Mouse (Mus musculus) CH12.LX (cell line): Measurements from ENCODE around the gene Vps37c. TPM values are rescaled to one million over a fixed set of nuclear protein-coding genes. Genes with fewer than 3 reads are reported as not detected.

Experiments
- DNase-seq: peaks from one replicate; pipeline ENCODE4 v3.0.0-alpha.2; 2013; ENCODE audit errors: extremely low read depth
- H3K27ac ChIP-seq: 2 replicates; pipeline ENCODE4 v1.5.1; 2012; ENCODE audit warnings: low read depth, mild to moderate bottlenecking, control low read depth, moderate library complexity; ENCODE audit not compliant: insufficient read depth
- H3K27me3 ChIP-seq: replicated peaks from 2 replicates; pipeline ENCODE3; 2012; ENCODE audit warnings: inconsistent platforms
- H3K36me3 ChIP-seq, 2 experiments: replicated peaks in 1 of 2; 2 replicates each; pipeline versions ENCODE3 to v1.6.1; 2012; ENCODE audit warnings: inconsistent platforms in 1 of 2, low read length in 1 of 2, mild to moderate bottlenecking in 1 of 2, mixed read lengths in 1 of 2, moderate library complexity in 1 of 2; ENCODE audit not compliant: control insufficient read depth in 1 of 2, insufficient read depth in 1 of 2
- H3K4me1 ChIP-seq, 2 experiments: 2 replicates each; pipeline ENCODE4 v1.6.1; 2012; ENCODE audit warnings: inconsistent platforms in 1 of 2, moderate library complexity in 1 of 2; ENCODE audit not compliant: insufficient read depth in 2 of 2, control insufficient read depth in 1 of 2
- H3K4me2 ChIP-seq: 2 replicates; pipeline ENCODE4 v1.6.1; 2012; ENCODE audit warnings: low read depth, mild to moderate bottlenecking, control low read depth; ENCODE audit not compliant: poor library complexity, insufficient read depth, severe bottlenecking
- H3K4me3 ChIP-seq, 3 experiments: fragments of 150-350 bp in 1 of 3; sonication (generic) in 1 of 3; replicated peaks in 1 of 3; 2 replicates each; pipeline versions ENCODE3 to v1.5.1; 2011 to 2012; ENCODE audit warnings: low read depth in 2 of 3, low read length in 2 of 3, mild to moderate bottlenecking in 2 of 3, moderate library complexity in 2 of 3, control low read depth in 1 of 3, improper control_type of control experiment in 1 of 3, inconsistent platforms in 1 of 3, mixed read lengths in 1 of 3; ENCODE audit not compliant: poor library complexity in 1 of 3
- H3K79me2 ChIP-seq: replicated peaks from 2 replicates; pipeline ENCODE4 v1.6.1; 2012; ENCODE audit warnings: mild to moderate bottlenecking, moderate library complexity; ENCODE audit not compliant: control insufficient read depth, poor library complexity, insufficient read depth, severe bottlenecking; ENCODE audit errors: extremely low read depth
- H3K9ac ChIP-seq: 2 replicates; pipeline ENCODE4 v1.6.1; 2012; ENCODE audit warnings: low read depth, mild to moderate bottlenecking, control low read depth, moderate library complexity; ENCODE audit not compliant: insufficient read depth
- H3K9me3 ChIP-seq: replicated peaks from 2 replicates; pipeline ENCODE3; 2012; ENCODE audit warnings: low read length, inconsistent platforms, mixed read lengths
- BHLHE40 ChIP-seq: IDR thresholded peaks from 2 replicates; pipeline ENCODE4 v1.6.1; 2011; ENCODE audit warnings: mild to moderate bottlenecking, low read depth, low read length, improper control_type of control experiment
- CHD1 ChIP-seq: IDR thresholded peaks from 2 replicates; pipeline ENCODE4 v1.6.1; 2012; ENCODE audit warnings: low read depth, low read length, improper control_type of control experiment, inconsistent platforms
- CTCF ChIP-seq, 2 experiments: IDR thresholded peaks in 1 of 2; conservative IDR thresholded peaks in 1 of 2; 2 replicates each; pipeline ENCODE4 v1.5.1; 2011 to 2012; ENCODE audit warnings: low read depth in 2 of 2, low read length in 2 of 2, improper control_type of control experiment in 1 of 2, inconsistent platforms in 1 of 2, mild to moderate bottlenecking in 1 of 2, moderate library complexity in 1 of 2
- E2F4 ChIP-seq: IDR thresholded peaks from 2 replicates; pipeline ENCODE4 v1.6.1; 2011; ENCODE audit warnings: low read depth, low read length, improper control_type of control experiment; ENCODE audit not compliant: insufficient replicate concordance
- EP300 ChIP-seq: IDR thresholded peaks from 2 replicates; pipeline ENCODE4 v1.6.1; 2011; ENCODE audit warnings: low read length, improper control_type of control experiment
- GABPA ChIP-seq: IDR thresholded peaks from 2 replicates; pipeline ENCODE4 v1.6.1; 2012; ENCODE audit warnings: low read depth, low read length, improper control_type of control experiment, inconsistent platforms; ENCODE audit not compliant: insufficient replicate concordance
- HCFC1 ChIP-seq: IDR thresholded peaks from 2 replicates; pipeline ENCODE4 v1.6.1; 2012; ENCODE audit warnings: low read depth, mild to moderate bottlenecking, inconsistent platforms, low read length, improper control_type of control experiment
- IRF4 ChIP-seq: IDR thresholded peaks from 2 replicates; pipeline ENCODE4 v1.6.1; 2014; ENCODE audit warnings: low read depth, mild to moderate bottlenecking, inconsistent platforms, low read length, improper control_type of control experiment
- JUND ChIP-seq: conservative IDR thresholded peaks from 2 replicates; pipeline ENCODE4 v1.6.1; 2011; ENCODE audit warnings: low read depth, low read length, improper control_type of control experiment
- KAT2A ChIP-seq: IDR thresholded peaks from 2 replicates; pipeline ENCODE4 v1.6.1; 2012; ENCODE audit warnings: low read length, improper control_type of control experiment, inconsistent platforms; ENCODE audit not compliant: insufficient replicate concordance
- MAFK ChIP-seq: IDR thresholded peaks from 2 replicates; pipeline ENCODE4 v1.6.1; 2011; ENCODE audit warnings: low read length, improper control_type of control experiment; ENCODE audit not compliant: insufficient replicate concordance
- MAX ChIP-seq: IDR thresholded peaks from 2 replicates; pipeline ENCODE4 v1.6.1; 2011; ENCODE audit warnings: low read length, improper control_type of control experiment
- MXI1 ChIP-seq: IDR thresholded peaks from 2 replicates; pipeline ENCODE4 v1.6.1; 2011; ENCODE audit warnings: mild to moderate bottlenecking, low read depth, low read length, improper control_type of control experiment
- MYC ChIP-seq: IDR thresholded peaks from 2 replicates; pipeline ENCODE4 v1.6.1; 2011; ENCODE audit warnings: low read depth, mild to moderate bottlenecking, improper control_type of control experiment, low read length
- NELFE ChIP-seq: IDR thresholded peaks from 2 replicates; pipeline ENCODE4 v1.6.1; 2011; ENCODE audit warnings: low read depth, low read length, improper control_type of control experiment
- POLR2A ChIP-seq: IDR thresholded peaks from 2 replicates; pipeline ENCODE4 v1.6.1; 2011; ENCODE audit warnings: low read depth, mild to moderate bottlenecking, improper control_type of control experiment, low read length
- POLR2AphosphoS2 ChIP-seq: IDR thresholded peaks from 2 replicates; pipeline ENCODE4 v1.6.1; 2011; ENCODE audit warnings: low read depth, low read length, improper control_type of control experiment
- RAD21 ChIP-seq: IDR thresholded peaks from 2 replicates; pipeline ENCODE4 v1.6.1; 2011; ENCODE audit warnings: low read depth, mild to moderate bottlenecking, low read length, improper control_type of control experiment, moderate library complexity
- RCOR1 ChIP-seq: conservative IDR thresholded peaks from 2 replicates; pipeline ENCODE4 v1.6.1; 2012; ENCODE audit warnings: low read depth, mild to moderate bottlenecking, inconsistent platforms, low read length, improper control_type of control experiment
- SMC3 ChIP-seq: IDR thresholded peaks from 2 replicates; pipeline ENCODE4 v1.6.1; 2011; ENCODE audit warnings: low read depth, low read length, improper control_type of control experiment
- TBP ChIP-seq: conservative IDR thresholded peaks from 2 replicates; pipeline ENCODE4 v1.6.1; 2011; ENCODE audit warnings: low read depth, low read length, improper control_type of control experiment
- TCF12 ChIP-seq: IDR thresholded peaks from 2 replicates; pipeline ENCODE4 v1.6.1; 2014; ENCODE audit warnings: low read depth, mild to moderate bottlenecking, inconsistent platforms, low read length, improper control_type of control experiment
- UBTF ChIP-seq: IDR thresholded peaks from 2 replicates; pipeline ENCODE4 v1.6.1; 2012; ENCODE audit warnings: low read depth, mild to moderate bottlenecking, inconsistent platforms, low read length, improper control_type of control experiment, moderate library complexity
- USF1 ChIP-seq: IDR thresholded peaks from 2 replicates; pipeline ENCODE4 v1.6.1; 2014; ENCODE audit warnings: low read depth, mild to moderate bottlenecking, inconsistent platforms, low read length, improper control_type of control experiment
- USF2 ChIP-seq: conservative IDR thresholded peaks from 2 replicates; pipeline ENCODE4 v1.6.1; 2011; ENCODE audit warnings: low read depth, low read length, improper control_type of control experiment
- ZC3H11A ChIP-seq: IDR thresholded peaks from 2 replicates; pipeline ENCODE4 v1.6.1; 2012; ENCODE audit warnings: low read depth, mild to moderate bottlenecking, inconsistent platforms, low read length, improper control_type of control experiment
- ZKSCAN1 ChIP-seq: IDR thresholded peaks from 2 replicates; pipeline ENCODE4 v1.6.1; 2012; ENCODE audit warnings: low read depth, inconsistent platforms, low read length, improper control_type of control experiment, borderline replicate concordance
- ZMIZ1 ChIP-seq: IDR thresholded peaks from 2 replicates; pipeline ENCODE4 v1.6.1; 2012; ENCODE audit warnings: low read depth, mild to moderate bottlenecking, inconsistent platforms, low read length, improper control_type of control experiment
- ZNF384 ChIP-seq: IDR thresholded peaks from 2 replicates; pipeline ENCODE4 v1.6.1; 2012; ENCODE audit warnings: low read depth, low read length, improper control_type of control experiment, inconsistent platforms
- dilution Hi-C: fragments of 300-500 bp; cut with MboI; formaldehyde crosslinking; loops from 2 replicates; pipeline ENCODE4 v1.14.3; 2020; ENCODE audit warnings: low sequenced_read_pairs; ENCODE audit not compliant: extremely low pct_unique_long_range_greater_than_20kb, extremely low pct_ligation_motif_present
- in situ Hi-C: fragments of 300-500 bp; cut with MboI; formaldehyde crosslinking; loops from 3 replicates; pipeline ENCODE4 v1.14.3; 2019; ENCODE audit warnings: low sequenced_read_pairs, low pct_ligation_motif_present, low pct_unique_long_range_greater_than_20kb, mixed read lengths
- polyA plus RNA-seq: library from polyadenylated mRNA; unstranded; fragments of >175 nt; gene quantifications from 2 replicates; pipeline ENCODE4 v1.2.1, GENCODE M21; 2012; ENCODE audit warnings: low read depth; ENCODE audit not compliant: insufficient read length
- total RNA-seq, 2 experiments: library from RNA; depleted of rRNA; stranded (reverse); fragments of 300-350 nt in 1 of 2; fragments of >200 nt in 1 of 2; gene quantifications; 2 replicates each; pipeline ENCODE4 v1.2.3; 2012 to 2014

Gene Vps37c
- total and polyA plus RNA-seq, 3 experiments = 6.2 to 13.0 (median 9.5) TPM

DNA sequence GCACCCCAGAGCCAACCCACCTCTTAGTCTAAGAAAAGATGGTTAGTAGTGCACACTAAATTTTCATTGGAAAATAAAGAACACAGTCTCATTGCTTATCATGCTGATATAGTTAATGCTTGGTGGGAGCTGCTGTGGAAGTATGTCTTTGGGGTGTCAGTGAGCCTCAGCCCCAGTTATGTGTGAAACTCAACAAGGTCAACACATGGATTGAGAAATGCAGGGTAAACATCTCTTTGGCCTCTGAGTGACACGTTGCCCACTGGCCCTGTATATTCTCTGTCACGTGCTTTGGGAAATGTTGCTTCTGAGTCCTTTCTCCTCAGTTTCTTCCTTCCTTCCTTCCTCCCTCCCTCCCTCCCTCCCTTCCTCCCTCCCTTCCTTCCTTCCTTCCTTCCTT lies 30.1 kb upstream of the Vps37c start:
- Histone ChIP-seq H3K27me3 (no peaks in the 10 kb centered on the region), H3K79me2 (no peaks in the 10 kb centered on the region), H3K27ac (no peak overlapping the region), H3K9me3 (no peaks in the 10 kb centered on the region), H3K4me1 (peaks cover 3% of the 10 kb centered on the region in 2 experiments; a peak in 2 of 4 replicates)
- TF ChIP-seq POLR2A = no peak
- TF ChIP-seq GABPA = no peak
- TF ChIP-seq SMC3 = no peak
- TF ChIP-seq BHLHE40 = no peak
- no peak for TF ChIP-seq KAT2A
- TF ChIP-seq MXI1 = no peak
- TF ChIP-seq RCOR1 = no peak
- TF ChIP-seq ZC3H11A = no peak
- TF ChIP-seq CTCF (conservative IDR thresholded peaks at IDR 0.05 in 1 of 2, IDR thresholded peaks at IDR 0.05 in 1 of 2; ENCODE audit: low read depth in 2 of 2, low read length in 2 of 2) = no peak
- no peak for TF ChIP-seq USF2
- no peak for TF ChIP-seq TCF12
- no peak for TF ChIP-seq ZNF384
- no peak for TF ChIP-seq IRF4
- TF ChIP-seq MAFK = no peak
- no peak for TF ChIP-seq MYC
- TF ChIP-seq NELFE = no peak
- no peak for TF ChIP-seq ZMIZ1
- TF ChIP-seq ZKSCAN1 = no peak
- TF ChIP-seq HCFC1 = no peak
- TF ChIP-seq EP300 = no peak
- TF ChIP-seq, all 38 proteins: peak for 0
- Histone ChIP-seq H3K4me3 (no peak overlapping the region), H3K9ac (no peak overlapping the region), H3K36me3 (peaks cover 0 to 23% of the 10 kb centered on the region in 2 experiments), H3K4me2 (no peak overlapping the region)
- DNase-seq = no peak
- in situ Hi-C loops (no loop called here), dilution Hi-C loops (no loop called here)

DNA sequence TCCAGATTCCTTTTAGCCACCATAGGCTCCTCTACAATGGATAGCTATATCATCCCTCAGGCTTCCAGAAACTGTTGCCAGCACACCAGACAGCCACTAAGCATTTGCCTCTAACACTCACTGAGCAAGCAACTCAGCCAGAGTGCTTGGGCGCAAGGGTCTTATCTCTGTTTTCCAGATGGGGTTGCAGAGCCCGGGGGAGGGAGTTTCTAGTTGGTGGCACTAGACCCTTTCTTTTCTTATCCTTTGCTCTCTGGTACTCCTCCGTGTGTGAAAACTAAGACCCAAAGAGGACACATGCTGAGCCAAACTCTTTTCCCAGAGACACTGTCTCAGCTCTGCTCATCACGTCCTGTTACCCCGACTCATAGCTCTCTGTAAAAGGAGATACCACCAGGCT lies 27.2 kb upstream of the Vps37c start:
- DNase-seq = no peak
- dilution Hi-C loops = no loop called here
- H3K9ac ChIP-seq = no peak overlapping the region
- TF ChIP-seq RCOR1 (no peak), UBTF (no peak), MAX (no peak), IRF4 (no peak), POLR2A (no peak), MYC (no peak), E2F4 (no peak), MAFK (no peak), USF1 (no peak), BHLHE40 (no peak), CTCF (conservative IDR thresholded peaks at IDR 0.05 in 1 of 2, IDR thresholded peaks at IDR 0.05 in 1 of 2; ENCODE audit: low read depth in 2 of 2, low read length in 2 of 2) (no peak), JUND (no peak), CHD1 (no peak), HCFC1 (no peak), POLR2AphosphoS2 (no peak), EP300 (no peak), MXI1 (no peak), RAD21 (no peak), TBP (no peak)
- TF ChIP-seq, all 38 proteins: peak for 0
- Histone ChIP-seq H3K79me2 (no peaks in the 10 kb centered on the region), H3K27me3 (no peaks in the 10 kb centered on the region), H3K27ac (no peak overlapping the region), H3K36me3 (peaks cover 0 to 11% of the 10 kb centered on the region in 2 experiments), H3K9me3 (no peaks in the 10 kb centered on the region), H3K4me3 (no peak overlapping the region), H3K4me1 (peaks cover 3% of the 10 kb centered on the region in 2 experiments; a peak in 2 of 4 replicates), H3K4me2 (no peak overlapping the region)
- in situ Hi-C loops = no loop called here
